Mouse (Mus musculus) splenic B cell, adult 2 months (primary cell): ENCODE measurements at regions not wholly inside any gene's neighbourhood (a gene's known extent, or its start where the extent isn't known, plus 50 kb on each side); places are given as distances from the start of the nearest gene placed in this dataset.
"Not testable (repeated sequence)": the region's sequence is repeated elsewhere in the genome, so short reads cannot be mapped to it uniquely, and the experiment has no call there.

Source experiments
- DNase-seq: peaks from one replicate; pipeline ENCODE4 v3.0.0-alpha.2; 2011; ENCODE audit warnings: low read depth, low spot score
- H3K27me3 ChIP-seq: 2 replicates; pipeline ENCODE4 v1.6.1; 2012; ENCODE audit warnings: mild to moderate bottlenecking, low read length, moderate library complexity, mixed read lengths; ENCODE audit not compliant: control insufficient read depth, poor library complexity, insufficient read depth, severe bottlenecking
- H3K36me3 ChIP-seq: 2 replicates; pipeline ENCODE4 v1.6.1; 2012; ENCODE audit warnings: mild to moderate bottlenecking, low read length, moderate library complexity, mixed read lengths; ENCODE audit not compliant: control insufficient read depth, poor library complexity, insufficient read depth, severe bottlenecking

- no peaks in the 10 kb centered on the region for H3K36me3 ChIP-seq
- no peak for DNase-seq
- H3K27me3 ChIP-seq = no peaks in the 10 kb centered on the region
Observed at GRCm38 (mm10) chr8:35020480-35020879, 745.1 kb upstream of the Gm19410 start.

GRCm38 (mm10) chr8:35022649-35023048, 742.9 kb upstream of the Gm19410 start:
- H3K36me3 ChIP-seq = no peaks in the 10 kb centered on the region
- DNase-seq = no peak
- no peaks in the 10 kb centered on the region for H3K27me3 ChIP-seq

GRCm38 (mm10) chr8:35047798-35048197, 717.8 kb upstream of the Gm19410 start:
- Histone ChIP-seq H3K27me3 (no peaks in the 10 kb centered on the region; the same call in 1 of the 2 replicates), H3K36me3 (no peaks in the 10 kb centered on the region)
- DNase-seq = no peak

- H3K27me3 ChIP-seq = no peaks in the 10 kb centered on the region
Observed at GRCm38 (mm10) chr8:35053444-35053843, 712.1 kb upstream of the Gm19410 start.

GRCm38 (mm10) chr8:35061048-35061447, 704.5 kb upstream of the Gm19410 start:
- DNase-seq = no peak
- H3K36me3 ChIP-seq = no peaks in the 10 kb centered on the region
- H3K27me3 ChIP-seq = no peaks in the 10 kb centered on the region; the same call in 1 of the 2 replicates

More at GRCm38 (mm10) chr8:35053444-35053843, 712.1 kb upstream of the Gm19410 start:
- DNase-seq = no peak
- no peaks in the 10 kb centered on the region for H3K36me3 ChIP-seq

GRCm38 (mm10) chr8:35068228-35068627, 697.4 kb upstream of the Gm19410 start:
- Histone ChIP-seq H3K27me3 (no peaks in the 10 kb centered on the region; the same call in 1 of the 2 replicates), H3K36me3 (no peaks in the 10 kb centered on the region)
- no peak for DNase-seq

GRCm38 (mm10) chr8:35070246-35070989, 695.2 kb upstream of the Gm19410 start:
- no peaks in the 10 kb centered on the region; the same call in 1 of the 2 replicates for H3K27me3 ChIP-seq
- DNase-seq = no peak
- no peaks in the 10 kb centered on the region for H3K36me3 ChIP-seq

GRCm38 (mm10) chr8:35075971-35076370, 689.6 kb upstream of the Gm19410 start:
- DNase-seq = no peak
- no peaks in the 10 kb centered on the region for H3K27me3 ChIP-seq

GRCm38 (mm10) chr8:35083161-35083560, 682.4 kb upstream of the Gm19410 start:
- no peaks in the 10 kb centered on the region for H3K27me3 ChIP-seq
- H3K36me3 ChIP-seq = no peaks in the 10 kb centered on the region
- no peak for DNase-seq

More at GRCm38 (mm10) chr8:35075971-35076370, 689.6 kb upstream of the Gm19410 start:
- H3K36me3 ChIP-seq = no peaks in the 10 kb centered on the region

- DNase-seq = no peak
- H3K27me3 ChIP-seq = no peaks in the 10 kb centered on the region
- no peaks in the 10 kb centered on the region for H3K36me3 ChIP-seq
Observed at GRCm38 (mm10) chr8:35087070-35087469, 678.5 kb upstream of the Gm19410 start.

- DNase-seq = no peak
- H3K36me3 ChIP-seq = no peaks in the 10 kb centered on the region
Observed at GRCm38 (mm10) chr8:35088380-35089244, 677.0 kb upstream of the Gm19410 start.

GRCm38 (mm10) chr8:35089519-35089918, 676.1 kb upstream of the Gm19410 start:
- DNase-seq = no peak
- H3K36me3 ChIP-seq = no peaks in the 10 kb centered on the region
- H3K27me3 ChIP-seq = no peaks in the 10 kb centered on the region

More at GRCm38 (mm10) chr8:35088380-35089244, 677.0 kb upstream of the Gm19410 start:
- no peaks in the 10 kb centered on the region for H3K27me3 ChIP-seq

GRCm38 (mm10) chr8:35101701-35102100, 663.9 kb upstream of the Gm19410 start:
- H3K27me3 ChIP-seq = no peaks in the 10 kb centered on the region
- no peak for DNase-seq
- H3K36me3 ChIP-seq = no peaks in the 10 kb centered on the region

GRCm38 (mm10) chr8:35102102-35102501, 663.5 kb upstream of the Gm19410 start:
- not testable (repeated sequence) for DNase-seq, H3K27me3 ChIP-seq, H3K36me3 ChIP-seq

GRCm38 (mm10) chr8:35104465-35104876, 661.1 kb upstream of the Gm19410 start:
- DNase-seq = not testable (repeated sequence)

More at GRCm38 (mm10) chr8:35104465-35104876, 661.1 kb upstream of the Gm19410 start:
- H3K27me3 ChIP-seq, H3K36me3 ChIP-seq: not testable (repeated sequence)
